Mouse (Mus musculus) stomach, embryonic 16.5 days (tissue): Measurements from ENCODE around the gene Klhl41. TPM values are rescaled to one million over a fixed set of nuclear protein-coding genes. Genes with fewer than 3 reads are reported as not detected.

Source experiments
- ATAC-seq: fragments of 200-750 bp; cut with Nextera tagmentation; 2 replicates; pipeline ENCODE4 v1.8.0; 2017; ENCODE audit warnings: moderate number of reproducible peaks, moderate TSS enrichment; ENCODE audit not compliant: insufficient read depth, low FRiP score
- H3K27ac ChIP-seq: fragments of 300-500 bp; sonication (generic); 2 replicates; pipeline ENCODE4 v1.5.1; 2014; ENCODE audit warnings: low read length
- H3K27me3 ChIP-seq: fragments of 300-500 bp; sonication (generic); 2 replicates; pipeline ENCODE4 v1.6.1; 2014; ENCODE audit warnings: low read length, control low read depth, mixed read lengths; ENCODE audit not compliant: control insufficient read depth, insufficient read depth
- H3K36me3 ChIP-seq: fragments of 300-500 bp; sonication (generic); 2 replicates; pipeline ENCODE4 v1.6.1; 2014; ENCODE audit warnings: low read length; ENCODE audit not compliant: control insufficient read depth, insufficient read depth
- H3K4me1 ChIP-seq: fragments of 300-500 bp; sonication (generic); 2 replicates; pipeline ENCODE4 v1.6.1; 2014; ENCODE audit warnings: low read length, control low read depth, mixed read lengths; ENCODE audit not compliant: control insufficient read depth, insufficient read depth
- H3K4me2 ChIP-seq: fragments of 300-500 bp; sonication (generic); 2 replicates; pipeline ENCODE4 v1.6.1; 2014; ENCODE audit warnings: low read depth, low read length, mixed read lengths
- H3K4me3 ChIP-seq: fragments of 300-500 bp; sonication (generic); replicated peaks from 2 replicates; pipeline ENCODE4 v1.5.1; 2014; ENCODE audit warnings: mild to moderate bottlenecking, low read length
- H3K9ac ChIP-seq: fragments of 300-500 bp; sonication (generic); 2 replicates; pipeline ENCODE4 v1.6.1; 2014; ENCODE audit warnings: low read length
- H3K9me3 ChIP-seq: fragments of 300-500 bp; sonication (generic); replicated peaks from 2 replicates; pipeline ENCODE4 v1.6.1; 2016; ENCODE audit warnings: low read length, control low read depth; ENCODE audit not compliant: control insufficient read depth
- WGBS: fragments of 180-500 bp; shearing (Covaris S2); extraction: QIAGEN DNeasy Blood & Tissue Kit; methylation state at CpG from one replicate; pipeline ENCODE4 v1.1.7; 2014; 5-methylcytosine and 5-hydroxymethylcytosine counted together
- polyA plus RNA-seq: library from polyadenylated mRNA; unstranded; fragments of >200 nt; fragmentation: Nextera tagmentation; extraction: Ambion mirVana; gene quantifications from 2 replicates; pipeline ENCODE4 v1.2.1, GENCODE M21; 2015

Gene Klhl41
- polyA plus RNA-seq, 1 experiment from 2014 or later: 7.0 TPM

DNA sequence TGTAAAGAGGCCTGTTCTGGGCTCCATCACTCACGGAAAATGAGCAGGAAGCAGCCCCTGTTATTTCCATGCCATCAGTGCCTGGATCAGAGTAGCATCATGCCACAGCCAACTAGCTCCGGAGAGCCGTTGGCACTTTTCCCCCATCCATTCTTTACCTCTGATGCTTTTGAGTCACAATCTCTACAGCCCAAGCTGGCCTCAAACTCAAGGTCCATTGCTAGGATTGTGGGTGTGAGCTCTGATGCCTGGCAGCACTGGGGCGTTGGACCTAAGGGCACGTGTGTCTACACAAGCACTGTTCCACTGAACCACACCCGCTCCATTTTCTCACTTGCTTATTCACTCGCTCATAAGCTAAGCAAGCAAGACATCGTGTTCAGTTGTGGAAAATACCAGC is 30.5 kb downstream of the Klhl41 start:
- WGBS: 90% methylated on average over 8 of the region's 8 CpGs
- H3K9ac ChIP-seq: no peak overlapping the region
- no peak for ATAC-seq
- no peak overlapping the region for H3K4me2 ChIP-seq
- 0 out of 2 replicates have a peak, but pooled peaks cover 9% of the 10 kb centered on the region for H3K36me3 ChIP-seq
- H3K9me3 ChIP-seq: no peaks in the 10 kb centered on the region
- no peaks in the 10 kb centered on the region for H3K4me1 ChIP-seq
- no peak overlapping the region for H3K4me3 ChIP-seq
- no peaks in the 10 kb centered on the region for H3K27me3 ChIP-seq
- H3K27ac ChIP-seq: no peak overlapping the region

DNA sequence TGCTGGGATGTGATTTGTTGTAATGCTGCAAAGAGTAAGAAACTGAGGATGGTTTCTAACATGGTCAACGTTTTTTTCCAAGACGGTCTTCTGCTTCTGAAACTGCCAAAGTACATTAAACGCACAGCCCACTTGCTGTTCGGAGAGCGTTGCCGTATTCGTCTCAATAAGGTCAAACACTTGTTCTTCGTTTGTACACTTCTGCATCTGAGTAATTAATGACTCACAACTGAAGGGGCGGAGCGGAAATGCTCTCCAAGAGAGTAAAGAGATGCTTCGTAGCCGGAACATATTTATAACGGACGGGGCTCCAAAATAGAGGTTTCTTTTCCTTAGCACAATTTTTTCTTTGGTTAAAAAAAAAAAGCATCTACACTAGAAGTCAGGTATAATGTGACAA is 42.3 kb downstream of the Klhl41 start:
- no peaks in the 10 kb centered on the region for H3K4me1 ChIP-seq
- no peaks in the 10 kb centered on the region for H3K36me3 ChIP-seq
- no peaks in the 10 kb centered on the region for H3K9me3 ChIP-seq
- H3K4me2 ChIP-seq: no peak overlapping the region
- H3K27ac ChIP-seq: no peak overlapping the region
- no peaks in the 10 kb centered on the region for H3K27me3 ChIP-seq
- H3K9ac ChIP-seq: no peak overlapping the region
- H3K4me3 ChIP-seq: no peak overlapping the region
- ATAC-seq: no peak
- 76% methylated on average over 14 of the region's 14 CpGs for WGBS

DNA sequence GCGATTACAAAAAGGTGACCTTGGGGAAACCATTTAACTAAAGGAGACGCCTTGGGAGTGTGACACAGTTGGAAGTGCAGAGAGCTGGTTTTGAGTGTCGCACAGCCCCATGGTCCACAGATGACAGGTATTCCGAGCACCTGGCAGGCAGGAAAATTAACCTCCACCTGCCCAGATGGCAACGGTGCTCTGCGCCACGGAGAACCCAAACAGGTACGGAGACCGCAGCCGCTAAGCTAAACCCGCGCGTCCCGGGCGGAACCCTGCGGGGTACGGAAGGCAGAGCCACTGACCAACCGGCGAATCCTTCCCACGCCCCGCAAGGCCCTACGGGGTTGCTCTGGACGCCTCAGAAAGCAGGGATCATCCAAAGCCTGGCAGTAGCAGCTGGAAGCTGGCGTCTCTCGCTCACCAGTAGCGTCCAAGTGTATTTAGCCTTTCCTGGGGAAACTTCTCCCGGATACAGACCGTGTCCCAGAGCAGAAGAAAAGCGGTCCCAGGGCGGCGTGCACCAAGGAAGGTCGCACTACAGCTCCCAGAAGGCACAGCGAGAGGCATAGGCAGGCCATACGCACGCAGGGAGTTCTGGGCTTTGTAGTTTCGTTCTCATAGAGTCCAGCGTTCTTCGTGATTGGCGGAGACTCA is 43.2 kb downstream of the Klhl41 start, which contains the start of gene Fastkd1:
Gene Fastkd1, minus strand, starts transcription at position 536 of the 645 bp plus-strand sequence.
- Histone ChIP-seq H3K9ac (peak within 1 kb of the TSS; percentile 86), H3K27ac (peak within 1 kb of the TSS; percentile 80), H3K4me1 (no peaks in the 10 kb centered on the region), H3K36me3 (no peaks in the 10 kb centered on the region), H3K4me3 (peak within 1 kb of the TSS; percentile 83), H3K27me3 (no peaks in the 10 kb centered on the region), H3K4me2 (peak within 1 kb of the TSS; percentile 68), H3K9me3 (no peaks in the 10 kb centered on the region)
- under 1% methylated on average over 39 of the region's 39 CpGs for WGBS
- ATAC-seq: peak; percentile 98

DNA sequence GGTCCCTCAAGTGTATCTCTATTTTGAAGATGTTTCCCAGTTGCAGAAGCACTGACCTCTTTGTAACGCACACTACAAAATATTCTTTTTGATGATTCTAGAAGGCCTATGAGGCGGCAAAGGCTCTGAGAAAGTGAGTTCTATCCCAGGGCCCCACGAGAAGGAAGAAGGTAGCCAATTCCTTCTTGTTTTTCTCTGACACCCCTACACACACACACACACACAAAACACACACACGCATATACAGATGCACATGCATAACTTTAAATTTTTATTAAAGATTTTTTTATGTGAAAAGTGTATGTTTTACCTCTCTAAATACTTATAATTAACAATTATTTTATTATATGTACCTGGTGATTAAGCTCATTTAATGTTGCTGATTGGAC is 43.7 kb downstream of the Klhl41 start:
- Histone ChIP-seq H3K27me3 (no peaks in the 10 kb centered on the region), H3K9ac (no peak overlapping the region), H3K4me1 (no peaks in the 10 kb centered on the region), H3K4me2 (peak overlapping the region; percentile 49; the same call in 1 of the 2 replicates), H3K9me3 (no peaks in the 10 kb centered on the region), H3K36me3 (no peaks in the 10 kb centered on the region), H3K27ac (no peak overlapping the region), H3K4me3 (peak overlapping the region; percentile 83)
- 26% methylated on average over 4 of the region's 4 CpGs for WGBS
- ATAC-seq: no peak

DNA sequence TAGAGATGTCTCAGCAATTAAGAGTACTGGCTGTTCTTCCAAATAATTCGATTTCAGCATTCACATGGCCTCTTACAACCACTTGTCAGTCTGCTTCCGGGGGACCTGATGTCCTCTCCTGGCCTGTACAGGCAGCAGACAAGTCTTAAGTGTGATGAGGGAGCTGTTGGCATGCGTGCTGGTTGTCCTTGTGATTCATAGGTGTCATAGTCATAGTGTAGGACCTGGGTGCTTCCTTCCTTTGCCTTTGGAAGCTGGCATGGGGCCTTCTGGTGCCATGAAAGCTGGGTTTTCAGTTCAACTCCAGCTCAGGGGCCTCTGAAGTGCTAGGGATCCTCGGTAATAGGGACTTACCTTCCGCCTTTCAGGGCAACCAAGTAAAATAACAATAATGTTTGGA is 44.2 kb downstream of the Klhl41 start:
- 74% methylated on average over 5 of the region's 5 CpGs for WGBS
- no peak for ATAC-seq
- Histone ChIP-seq H3K4me2 (no peak overlapping the region), H3K4me3 (no peak overlapping the region), H3K27me3 (no peaks in the 10 kb centered on the region), H3K36me3 (no peaks in the 10 kb centered on the region), H3K4me1 (no peaks in the 10 kb centered on the region), H3K27ac (no peak overlapping the region), H3K9ac (no peak overlapping the region), H3K9me3 (no peaks in the 10 kb centered on the region)

DNA sequence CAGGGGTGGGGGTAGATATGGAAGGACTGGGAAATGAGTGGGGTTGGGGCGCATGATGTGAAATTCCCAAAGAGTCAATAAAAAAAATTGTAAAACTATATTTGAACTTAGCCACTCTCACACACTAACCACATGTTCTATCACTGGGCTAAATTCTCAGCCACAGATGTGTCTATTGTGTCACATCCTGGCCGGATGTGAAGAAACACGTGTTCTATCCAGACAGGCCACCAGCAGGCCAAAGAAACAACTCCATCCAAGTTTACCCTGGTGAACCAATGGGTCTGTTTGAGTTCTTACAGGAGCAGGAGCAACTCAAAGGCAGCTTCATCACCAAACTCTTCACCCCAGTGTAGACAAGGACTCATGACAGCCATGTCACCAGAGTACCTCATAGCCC is 46.6 kb downstream of the Klhl41 start:
- ATAC-seq: no peak
- 65% methylated on average over 3 of the region's 3 CpGs for WGBS
- no peak overlapping the region for H3K4me3 ChIP-seq
- no peaks in the 10 kb centered on the region for H3K36me3 ChIP-seq
- H3K4me2 ChIP-seq: no peak overlapping the region
- no peak overlapping the region for H3K9ac ChIP-seq
- 0 out of 2 replicates have a peak, but pooled peaks cover 5% of the 10 kb centered on the region for H3K27me3 ChIP-seq
- H3K4me1 ChIP-seq: no peaks in the 10 kb centered on the region
- no peaks in the 10 kb centered on the region for H3K9me3 ChIP-seq
- H3K27ac ChIP-seq: no peak overlapping the region

- Histone ChIP-seq H3K4me2 (no peak overlapping the region), H3K36me3 (no peaks in the 10 kb centered on the region), H3K27me3 (0 out of 2 replicates have a peak, but pooled peaks cover 5% of the 10 kb centered on the region), H3K4me1 (no peaks in the 10 kb centered on the region), H3K4me3 (no peak overlapping the region), H3K9ac (no peak overlapping the region), H3K27ac (no peak overlapping the region), H3K9me3 (no peaks in the 10 kb centered on the region)
- no peak for ATAC-seq
- 86% methylated on average over 1 of the region's 1 CpGs for WGBS
Measured at GRCm38 (mm10) chr2:69719121-69719520, 49.2 kb downstream of the Klhl41 start.

- no peak; the same call in 1 of the 2 replicates for ATAC-seq
- H3K27ac ChIP-seq: peak within 1 kb of the TSS; percentile 92
- peak within 1 kb of the TSS; percentile 93 for H3K9ac ChIP-seq
- 0 out of 2 replicates have a peak, but pooled peaks cover 5% of the 10 kb centered on the region for H3K27me3 ChIP-seq
- H3K4me1 ChIP-seq: peaks cover 4% of the 10 kb centered on the region; the same call in 1 of the 2 replicates
- peak within 1 kb of the TSS; percentile 97 for H3K4me3 ChIP-seq
- 4% methylated on average over 12 of the region's 12 CpGs for WGBS
- H3K36me3 ChIP-seq: no peaks in the 10 kb centered on the region
- no peaks in the 10 kb centered on the region for H3K9me3 ChIP-seq
- H3K4me2 ChIP-seq: peak within 1 kb of the TSS; percentile 82
Measured at GRCm38 (mm10) chr2:69722273-69722649, 52.3 kb downstream of the Klhl41 start, which contains the start of gene Ppig. Gene Ppig (plus strand): TSS chr2:69722545.

GRCm38 (mm10) chr2:69722650-69723518 is 53.0 kb downstream of the Klhl41 start:
- peak overlapping the region; percentile 97 for H3K4me3 ChIP-seq
- under 1% methylated on average over 79 of the region's 91 CpGs for WGBS
- peak; percentile 96 for ATAC-seq
- peak overlapping the region; percentile 82 for H3K4me2 ChIP-seq
- H3K9me3 ChIP-seq: no peaks in the 10 kb centered on the region
- H3K4me1 ChIP-seq: peaks cover 4% of the 10 kb centered on the region; the same call in 1 of the 2 replicates
- 0 out of 2 replicates have a peak, but pooled peaks cover 5% of the 10 kb centered on the region for H3K27me3 ChIP-seq
- H3K27ac ChIP-seq: peak overlapping the region; percentile 92
- H3K9ac ChIP-seq: peak overlapping the region; percentile 93
- H3K36me3 ChIP-seq: no peaks in the 10 kb centered on the region
